Mouse (Mus musculus) lung, postnatal 0 days (tissue): ENCODE data around the gene BC049730.

Experiments
- CTCF ChIP-seq: IDR thresholded peaks from 2 replicates; pipeline ENCODE4 v1.5.1; 2016; ENCODE audit warnings: antibody characterized with exemption, mild to moderate bottlenecking
- EP300 ChIP-seq: IDR thresholded peaks from 2 replicates; pipeline ENCODE4 v1.6.1; 2016; ENCODE audit warnings: antibody characterized with exemption, mild to moderate bottlenecking, control low read depth

GRCm38 (mm10) chr7:24671944-24672439 is 37.0 kb upstream of the BC049730 start:
- TF ChIP-seq CTCF (no peak), EP300 (no peak)
